Mouse (Mus musculus) olfactory bulb, adult 2 months (tissue): ENCODE results near the gene Sh3rf1. TPM values are rescaled to one million over a fixed set of nuclear protein-coding genes. Genes with fewer than 3 reads are reported as not detected.

Source experiments
- H3K27ac ChIP-seq: fragments of 200-500 bp; 2 replicates; pipeline ENCODE4 v1.5.1; 2012; ENCODE audit warnings: low read depth, low read length; ENCODE audit not compliant: insufficient read depth
- H3K4me1 ChIP-seq: fragments of 200-500 bp; 2 replicates; pipeline ENCODE4 v1.6.1; 2012; ENCODE audit warnings: low read length; ENCODE audit not compliant: control insufficient read depth, insufficient read depth
- H3K4me3 ChIP-seq: fragments of 200-500 bp; 2 replicates; pipeline ENCODE4 v1.5.1; 2012; ENCODE audit warnings: mild to moderate bottlenecking, low read depth, low read length, moderate library complexity; ENCODE audit not compliant: insufficient read depth
- CTCF ChIP-seq: fragments of 200-500 bp; IDR thresholded peaks from 2 replicates; pipeline ENCODE4 v1.5.1; 2012; ENCODE audit warnings: low read depth, mild to moderate bottlenecking, low read length, moderate library complexity; ENCODE audit not compliant: insufficient read depth
- POLR2A ChIP-seq: fragments of 200-500 bp; IDR thresholded peaks from 2 replicates; pipeline ENCODE4 v1.6.1; 2012; ENCODE audit warnings: mild to moderate bottlenecking, low read depth, low read length, moderate library complexity; ENCODE audit not compliant: insufficient read depth
- WGBS: fragments of 180-500 bp; shearing (Covaris S2); methylation state at CpG from one replicate; pipeline ENCODE4 v1.1.7; 2018; 5-methylcytosine and 5-hydroxymethylcytosine counted together
- polyA plus RNA-seq: library from polyadenylated mRNA; stranded (reverse); fragments of >200 nt; gene quantifications from 2 replicates; pipeline ENCODE4 v1.2.4, GENCODE M21; 2012; ENCODE audit warnings: low replicate concordance; ENCODE audit not compliant: missing spikeins, insufficient read depth, insufficient read length

The Sh3rf1 gene
- polyA plus RNA-seq, 1 experiment: 73.8 TPM

DNA sequence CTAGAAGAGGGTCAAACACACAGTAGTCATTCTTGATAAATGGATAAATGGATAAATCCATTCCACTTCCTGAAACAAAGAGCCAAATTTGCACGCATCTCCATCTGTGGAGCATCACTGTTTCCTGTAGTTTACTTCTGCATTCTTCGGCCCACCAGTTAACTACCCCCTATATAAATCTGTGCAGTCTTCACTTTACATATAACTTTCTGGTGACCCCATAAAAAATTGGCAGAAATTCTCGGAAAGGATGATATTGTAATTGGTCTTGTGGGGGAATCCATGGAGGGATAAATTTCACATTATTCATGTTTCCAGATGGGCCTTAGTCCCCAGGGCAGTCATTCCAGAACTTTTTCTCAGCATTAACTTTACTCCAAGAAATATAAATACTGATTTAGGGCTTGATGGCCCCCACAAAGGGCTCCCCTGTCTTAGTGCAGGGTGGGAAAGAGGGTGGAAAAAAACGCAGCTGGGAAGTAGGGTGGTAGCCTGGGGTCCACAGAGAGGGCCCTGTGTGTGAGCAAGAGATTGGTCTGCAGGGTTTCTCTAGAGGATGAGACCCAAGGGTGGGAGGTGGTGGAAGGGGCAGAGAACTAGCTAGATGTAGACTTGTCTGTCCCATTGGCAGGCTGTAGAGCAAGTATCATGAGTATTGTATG lies 205.3 kb downstream of the Sh3rf1 start:
- Histone ChIP-seq H3K4me3 (no peak overlapping the region), H3K27ac (no peak overlapping the region), H3K4me1 (no peaks in the 10 kb centered on the region)
- TF ChIP-seq POLR2A (no peak), CTCF (no peak)
- WGBS: 93% methylated on average over 4 of the region's 4 CpGs

DNA sequence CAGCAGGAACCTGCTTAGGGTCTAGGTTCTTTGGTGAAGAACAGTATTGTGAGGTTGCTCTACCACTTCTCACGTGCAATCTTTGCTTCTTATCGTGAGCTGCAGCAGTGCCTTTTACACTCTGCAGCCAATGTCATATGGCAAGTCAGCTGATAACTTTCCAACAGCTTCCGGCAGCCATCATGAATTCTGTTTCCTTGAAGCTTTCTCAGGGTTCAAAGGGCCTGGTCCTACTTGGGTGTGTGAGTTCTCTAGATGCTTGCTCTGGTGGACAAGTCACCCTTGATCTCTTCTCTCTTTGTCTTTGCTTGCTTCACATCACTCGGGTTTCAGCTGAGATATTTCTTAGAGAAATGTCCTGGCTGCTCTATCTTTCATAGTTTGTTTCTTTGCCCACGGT lies 211.8 kb downstream of the Sh3rf1 start:
- 96% methylated on average over 5 of the region's 5 CpGs for WGBS
- TF ChIP-seq CTCF (no peak), POLR2A (no peak)
- H3K4me1 ChIP-seq: no peaks in the 10 kb centered on the region

DNA sequence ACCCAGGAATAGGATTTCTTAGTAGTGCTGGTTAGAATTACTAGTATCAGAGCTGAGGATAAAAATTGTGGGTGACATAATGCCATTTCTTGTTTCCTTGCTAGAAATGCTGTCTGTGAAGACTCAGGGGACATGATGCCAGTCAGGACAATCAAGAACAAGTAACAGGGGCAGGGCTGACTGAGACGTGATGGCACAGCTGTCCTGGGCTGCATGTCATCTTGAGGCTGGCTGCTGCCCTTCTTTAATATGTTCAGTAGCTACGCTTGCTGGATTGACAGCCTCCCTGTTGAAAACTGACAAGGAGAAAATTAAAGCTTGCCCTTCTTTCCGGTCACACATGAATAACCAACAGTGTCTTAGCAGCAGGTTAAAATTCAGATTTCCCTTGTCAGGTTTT lies 212.5 kb downstream of the Sh3rf1 start:
- H3K4me1 ChIP-seq: no peaks in the 10 kb centered on the region
- TF ChIP-seq CTCF: no peak
- TF ChIP-seq POLR2A: no peak
- H3K27ac ChIP-seq: no peak overlapping the region
- WGBS: 85% methylated on average over 3 of the region's 3 CpGs
- H3K4me3 ChIP-seq: no peak overlapping the region

More for the DNA sequence above, 211.8 kb downstream of the Sh3rf1 start:
- Histone ChIP-seq H3K4me3 (no peak overlapping the region), H3K27ac (no peak overlapping the region)

DNA sequence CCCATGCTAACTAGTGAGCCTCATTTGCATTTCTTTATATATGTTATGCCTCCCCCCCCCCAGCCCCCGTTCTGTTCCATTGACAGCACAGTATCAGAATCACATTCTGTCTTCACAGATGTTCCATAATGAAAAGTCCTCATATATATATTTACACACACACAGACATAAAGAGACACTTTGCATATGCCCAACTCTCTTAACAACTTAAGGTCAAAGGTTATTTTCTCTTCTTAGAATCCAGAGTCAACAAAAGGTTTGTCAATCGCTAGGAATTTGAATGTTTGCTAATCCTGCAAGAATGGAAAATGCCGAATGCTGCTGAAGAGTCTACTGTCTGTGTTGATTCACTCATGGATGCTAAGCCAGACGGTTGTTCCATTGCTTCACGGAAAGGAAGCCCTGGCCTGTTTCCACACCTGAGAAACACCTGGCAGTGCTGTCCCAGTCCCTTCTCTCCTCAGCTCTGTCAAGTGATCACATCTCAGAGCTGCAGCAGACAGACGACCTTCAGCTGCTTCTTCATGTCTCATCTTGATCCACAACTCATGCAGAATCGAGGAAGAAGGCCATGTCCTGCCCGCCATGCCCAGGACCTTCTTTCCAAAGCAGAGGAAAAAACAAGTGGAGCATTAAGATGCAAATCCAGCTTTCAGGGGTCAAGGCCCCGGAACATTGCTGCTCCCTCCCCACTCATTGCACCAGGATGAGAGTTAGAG lies 213.1 kb downstream of the Sh3rf1 start:
- no peak overlapping the region for H3K27ac ChIP-seq
- no peak for TF ChIP-seq POLR2A
- no peak for TF ChIP-seq CTCF
- 67% methylated on average over 9 of the region's 9 CpGs for WGBS
- H3K4me1 ChIP-seq: no peaks in the 10 kb centered on the region
- H3K4me3 ChIP-seq: no peak overlapping the region

DNA sequence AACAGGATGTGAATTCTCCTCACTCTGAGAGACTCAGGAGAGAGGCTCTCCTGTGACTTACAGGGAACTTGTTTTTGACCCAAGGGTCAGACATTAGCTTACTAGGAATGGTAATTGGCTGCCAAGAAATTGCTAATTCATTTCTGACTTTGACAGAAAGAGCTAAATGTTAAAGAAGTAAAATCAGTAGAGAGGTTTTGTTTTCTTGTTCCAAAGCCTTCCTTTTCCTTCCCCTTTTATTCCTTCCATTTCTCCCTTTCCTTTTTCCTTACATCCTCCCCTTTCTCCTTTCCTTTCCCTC lies 213.6 kb downstream of the Sh3rf1 start:
- TF ChIP-seq CTCF (no peak), POLR2A (no peak)
- Histone ChIP-seq H3K4me3 (no peak overlapping the region), H3K4me1 (no peaks in the 10 kb centered on the region), H3K27ac (no peak overlapping the region)

DNA sequence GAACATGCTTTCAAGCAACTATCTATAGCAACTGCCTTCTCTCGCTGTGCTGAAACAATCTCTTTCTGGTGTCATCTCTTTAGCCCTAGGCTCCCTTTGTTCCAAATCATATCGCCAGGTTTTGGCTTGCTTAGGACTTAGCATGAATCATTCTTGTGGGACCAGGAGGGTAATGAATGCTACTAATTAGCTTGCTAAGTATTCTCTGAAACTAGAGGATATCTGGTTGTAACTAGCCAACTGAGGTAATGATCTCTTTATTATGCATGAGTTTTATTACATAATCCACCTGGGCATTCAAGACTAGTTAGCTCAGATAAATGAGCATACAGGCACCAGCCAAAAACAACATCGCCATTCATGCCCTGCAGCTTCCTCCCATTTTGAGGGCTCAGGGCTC lies 219.3 kb downstream of the Sh3rf1 start:
- TF ChIP-seq CTCF: no peak
- no peak for TF ChIP-seq POLR2A
- WGBS: 87% methylated on average over 3 of the region's 3 CpGs
- Histone ChIP-seq H3K4me3 (no peak overlapping the region), H3K27ac (no peak overlapping the region), H3K4me1 (no peaks in the 10 kb centered on the region)

DNA sequence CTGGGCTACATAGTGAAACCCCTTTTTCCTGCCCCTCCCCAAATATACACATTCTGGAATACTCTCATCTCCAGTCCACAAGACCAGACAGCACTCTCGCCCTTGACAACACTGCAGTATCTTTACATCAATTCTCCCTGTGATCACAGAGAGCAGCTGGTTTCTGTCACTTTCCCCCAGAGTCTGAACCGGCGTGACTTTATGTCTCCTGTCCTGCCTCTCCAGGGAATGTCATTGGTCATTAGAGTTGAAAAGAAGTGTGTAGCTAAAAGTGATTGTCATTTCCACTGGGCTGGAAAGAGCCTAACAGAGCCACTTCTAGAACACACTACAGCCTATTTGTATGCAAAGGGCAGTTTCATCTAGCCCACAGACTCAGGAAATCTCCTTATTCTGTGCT lies 220.7 kb downstream of the Sh3rf1 start:
- no peaks in the 10 kb centered on the region for H3K4me1 ChIP-seq
- TF ChIP-seq CTCF (no peak), POLR2A (no peak)
- 77% methylated on average over 3 of the region's 3 CpGs for WGBS
- H3K27ac ChIP-seq: no peak overlapping the region
- no peak overlapping the region for H3K4me3 ChIP-seq

Other genes with a start within 250 kb of the Sh3rf1 start
- 224 TPM in 1 of 2 replicates, not detected in the other for gene Clcn3, start 240.6 kb upstream of the Sh3rf1 start, polyA plus RNA-seq
- not detected in 2 replicates for gene Nek1, start 230.7 kb upstream of the Sh3rf1 start, polyA plus RNA-seq